Mouse (Mus musculus): Measurements from ENCODE around the gene Ccr1. TPM values are rescaled to one million over a fixed set of nuclear protein-coding genes. Genes with fewer than 3 reads are reported as not detected.
"Not testable (repeated sequence)": the region's sequence is repeated elsewhere in the genome, so short reads cannot be mapped to it uniquely, and the experiment has no call there.

Gene Ccr1
- polyA plus RNA-seq, 1 experiment: 0.06 TPM

- Histone ChIP-seq H3K27me3 (ENCODE audit: control insufficient read depth, insufficient read depth, low read length) (no peaks in the 10 kb centered on the region), H3K4me3 (ENCODE audit: control insufficient read depth, low read depth, low read length) (no peak within 1 kb of the TSS), H3K27ac (ENCODE audit: control insufficient read depth, insufficient read depth, low read depth, low read length) (no peak within 1 kb of the TSS), H3K36me3 (ENCODE audit: control insufficient read depth, insufficient read depth, low read length) (no peaks in the 10 kb centered on the region), H3K4me1 (ENCODE audit: control insufficient read depth, insufficient read depth, low read length) (no peaks in the 10 kb centered on the region)
- no peak for TF ChIP-seq CTCF (IDR thresholded peaks at IDR 0.05; ENCODE audit: control insufficient read depth, insufficient read depth, insufficient replicate concordance, low read depth, low read length)
- TF ChIP-seq POLR2A (IDR thresholded peaks at IDR 0.05; ENCODE audit: control insufficient read depth, low read depth, low read length): no peak
Measured at GRCm38 (mm10) chr9:123978308-123978707, 9.8 kb upstream of the Ccr1 start, which contains the start of gene Ccr1l1. Gene Ccr1l1 (minus strand): TSS chr9:123978408.

- H3K27ac ChIP-seq (ENCODE audit: control insufficient read depth, insufficient read depth, low read depth, low read length): no peak overlapping the region
- no peaks in the 10 kb centered on the region for H3K27me3 ChIP-seq (ENCODE audit: control insufficient read depth, insufficient read depth, low read length)
- H3K4me1 ChIP-seq (ENCODE audit: control insufficient read depth, insufficient read depth, low read length): no peaks in the 10 kb centered on the region
- no peak for TF ChIP-seq POLR2A (IDR thresholded peaks at IDR 0.05; ENCODE audit: control insufficient read depth, low read depth, low read length)
- no peak overlapping the region for H3K4me3 ChIP-seq (ENCODE audit: control insufficient read depth, low read depth, low read length)
- no peaks in the 10 kb centered on the region for H3K36me3 ChIP-seq (ENCODE audit: control insufficient read depth, insufficient read depth, low read length)
Measured at GRCm38 (mm10) chr9:123976876-123977663, 8.6 kb upstream of the Ccr1 start.

DNA sequence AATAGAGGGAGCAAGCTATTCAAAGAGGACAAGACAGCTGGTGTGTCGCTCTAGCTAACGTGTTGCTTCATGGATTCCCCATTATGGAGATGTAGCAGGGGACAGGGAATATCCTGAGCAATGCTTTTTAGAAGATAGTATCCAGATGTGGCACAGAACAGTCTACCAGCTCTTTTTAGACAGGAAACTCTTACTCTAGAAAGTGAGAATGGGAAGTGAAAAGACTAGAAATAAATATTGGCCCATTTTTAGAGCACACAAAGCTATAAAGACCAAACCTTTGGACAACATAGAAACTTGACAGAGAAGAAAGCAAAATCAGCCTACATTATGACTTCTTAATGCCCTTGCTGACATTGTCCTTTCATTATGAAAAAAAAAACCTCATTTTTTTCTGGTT is 7.1 kb upstream of the Ccr1 start:
- H3K27me3 ChIP-seq (ENCODE audit: control insufficient read depth, insufficient read depth, low read length): no peaks in the 10 kb centered on the region
- TF ChIP-seq CTCF (IDR thresholded peaks at IDR 0.05; ENCODE audit: control insufficient read depth, insufficient read depth, insufficient replicate concordance, low read depth, low read length) (no peak), POLR2A (IDR thresholded peaks at IDR 0.05; ENCODE audit: control insufficient read depth, low read depth, low read length) (no peak)
- no peaks in the 10 kb centered on the region for H3K4me1 ChIP-seq (ENCODE audit: control insufficient read depth, insufficient read depth, low read length)
- no peaks in the 10 kb centered on the region for H3K36me3 ChIP-seq (ENCODE audit: control insufficient read depth, insufficient read depth, low read length)
- H3K4me3 ChIP-seq (ENCODE audit: control insufficient read depth, low read depth, low read length): no peak overlapping the region
- H3K27ac ChIP-seq (ENCODE audit: control insufficient read depth, insufficient read depth, low read depth, low read length): no peak overlapping the region

- not testable (repeated sequence) for H3K4me1 ChIP-seq (ENCODE audit: control insufficient read depth, insufficient read depth, low read length); H3K27ac ChIP-seq (ENCODE audit: control insufficient read depth, insufficient read depth, low read depth, low read length); H3K36me3 ChIP-seq (ENCODE audit: control insufficient read depth, insufficient read depth, low read length); H3K4me3 ChIP-seq (ENCODE audit: control insufficient read depth, low read depth, low read length); H3K27me3 ChIP-seq (ENCODE audit: control insufficient read depth, insufficient read depth, low read length)
Measured at GRCm38 (mm10) chr9:123966858-123967495, 1.5 kb downstream of the Ccr1 start.

DNA sequence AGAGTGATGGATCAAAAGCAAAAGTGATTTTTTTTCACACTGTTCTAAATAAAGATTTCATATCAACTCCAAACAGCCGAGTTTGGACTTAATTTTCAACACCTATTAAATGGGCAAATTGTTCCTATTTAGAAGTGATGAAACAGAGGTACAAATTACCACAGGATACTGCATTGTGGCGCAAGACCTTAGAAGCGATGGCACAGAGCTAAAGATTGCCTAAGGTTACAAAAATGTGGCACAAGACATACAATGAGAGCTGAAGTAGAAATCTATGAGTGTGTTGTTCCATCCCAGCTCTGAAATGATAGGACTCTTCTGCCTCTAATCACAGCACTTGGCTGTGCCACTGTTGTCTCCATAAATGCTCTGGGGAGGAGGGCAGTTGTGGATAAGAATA is 3.7 kb downstream of the Ccr1 start:
- Histone ChIP-seq H3K27me3 (ENCODE audit: control insufficient read depth, insufficient read depth, low read length) (no peaks in the 10 kb centered on the region), H3K4me1 (ENCODE audit: control insufficient read depth, insufficient read depth, low read length) (no peaks in the 10 kb centered on the region)
- TF ChIP-seq CTCF (IDR thresholded peaks at IDR 0.05; ENCODE audit: control insufficient read depth, insufficient read depth, insufficient replicate concordance, low read depth, low read length): no peak
- no peak for TF ChIP-seq POLR2A (IDR thresholded peaks at IDR 0.05; ENCODE audit: control insufficient read depth, low read depth, low read length)

DNA sequence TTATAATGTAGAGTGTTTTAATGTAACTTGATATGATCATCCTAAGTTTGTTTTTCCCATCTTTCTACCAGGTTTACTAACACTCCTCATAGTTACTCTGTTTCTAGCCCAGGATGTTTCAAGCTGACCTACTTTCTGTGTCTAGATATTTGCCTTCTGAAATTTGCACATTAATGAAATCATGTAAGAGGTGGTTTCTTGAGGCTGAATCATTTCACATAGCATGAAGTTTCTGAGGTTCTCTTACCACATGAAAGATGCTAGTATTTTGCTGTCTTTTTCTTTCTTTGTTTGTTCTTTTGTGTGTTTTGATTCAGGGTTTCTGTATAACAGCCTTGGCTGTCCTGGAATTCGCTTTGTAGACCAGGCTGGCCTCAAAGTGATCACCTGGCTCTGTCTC is 8.3 kb downstream of the Ccr1 start:
- Histone ChIP-seq H3K4me3 (ENCODE audit: control insufficient read depth, low read depth, low read length) (no peak overlapping the region), H3K27me3 (ENCODE audit: control insufficient read depth, insufficient read depth, low read length) (no peaks in the 10 kb centered on the region), H3K27ac (ENCODE audit: control insufficient read depth, insufficient read depth, low read depth, low read length) (no peak overlapping the region), H3K4me1 (ENCODE audit: control insufficient read depth, insufficient read depth, low read length) (no peaks in the 10 kb centered on the region), H3K36me3 (ENCODE audit: control insufficient read depth, insufficient read depth, low read length) (no peaks in the 10 kb centered on the region)
- TF ChIP-seq CTCF (IDR thresholded peaks at IDR 0.05; ENCODE audit: control insufficient read depth, insufficient read depth, insufficient replicate concordance, low read depth, low read length) (no peak), POLR2A (IDR thresholded peaks at IDR 0.05; ENCODE audit: control insufficient read depth, low read depth, low read length) (no peak)

More for the DNA sequence above, 3.7 kb downstream of the Ccr1 start:
- Histone ChIP-seq H3K4me3 (ENCODE audit: control insufficient read depth, low read depth, low read length) (no peak overlapping the region), H3K27ac (ENCODE audit: control insufficient read depth, insufficient read depth, low read depth, low read length) (no peak overlapping the region), H3K36me3 (ENCODE audit: control insufficient read depth, insufficient read depth, low read length) (no peaks in the 10 kb centered on the region)

DNA sequence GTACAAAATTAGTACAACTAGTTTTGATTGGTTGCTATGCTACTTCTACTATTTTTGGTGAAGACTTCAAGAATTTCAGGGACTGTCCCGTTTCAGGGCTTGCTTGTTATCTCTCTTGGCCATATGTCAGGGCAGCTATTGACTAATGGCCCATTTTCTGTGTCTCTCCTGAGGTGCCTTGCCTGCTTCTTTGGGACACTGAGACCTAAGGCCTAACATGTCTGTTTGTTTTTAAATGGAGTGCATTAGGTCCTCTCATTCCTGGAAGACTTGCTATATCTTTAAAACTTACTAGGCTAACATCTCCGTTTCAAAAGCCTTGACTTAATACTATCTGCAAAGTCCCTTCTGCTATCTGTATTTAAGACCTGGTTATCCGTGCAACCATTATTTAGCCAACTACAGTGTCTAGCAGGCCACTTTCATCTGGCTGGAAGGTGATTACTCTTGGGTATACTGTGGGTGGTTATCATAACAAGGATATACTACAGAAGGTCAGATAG is 10.5 kb downstream of the Ccr1 start:
- Histone ChIP-seq H3K4me1 (ENCODE audit: control insufficient read depth, insufficient read depth, low read length) (no peaks in the 10 kb centered on the region), H3K36me3 (ENCODE audit: control insufficient read depth, insufficient read depth, low read length) (no peaks in the 10 kb centered on the region), H3K27ac (ENCODE audit: control insufficient read depth, insufficient read depth, low read depth, low read length) (no peak overlapping the region), H3K27me3 (ENCODE audit: control insufficient read depth, insufficient read depth, low read length) (no peaks in the 10 kb centered on the region), H3K4me3 (ENCODE audit: control insufficient read depth, low read depth, low read length) (no peak overlapping the region)
- TF ChIP-seq CTCF (IDR thresholded peaks at IDR 0.05; ENCODE audit: control insufficient read depth, insufficient read depth, insufficient replicate concordance, low read depth, low read length) (no peak), POLR2A (IDR thresholded peaks at IDR 0.05; ENCODE audit: control insufficient read depth, low read depth, low read length) (no peak)

All from testis, adult 2 months (tissue).